8 mouse cellular contexts compared by ENCODE assay signal in the genomic region with DNA sequence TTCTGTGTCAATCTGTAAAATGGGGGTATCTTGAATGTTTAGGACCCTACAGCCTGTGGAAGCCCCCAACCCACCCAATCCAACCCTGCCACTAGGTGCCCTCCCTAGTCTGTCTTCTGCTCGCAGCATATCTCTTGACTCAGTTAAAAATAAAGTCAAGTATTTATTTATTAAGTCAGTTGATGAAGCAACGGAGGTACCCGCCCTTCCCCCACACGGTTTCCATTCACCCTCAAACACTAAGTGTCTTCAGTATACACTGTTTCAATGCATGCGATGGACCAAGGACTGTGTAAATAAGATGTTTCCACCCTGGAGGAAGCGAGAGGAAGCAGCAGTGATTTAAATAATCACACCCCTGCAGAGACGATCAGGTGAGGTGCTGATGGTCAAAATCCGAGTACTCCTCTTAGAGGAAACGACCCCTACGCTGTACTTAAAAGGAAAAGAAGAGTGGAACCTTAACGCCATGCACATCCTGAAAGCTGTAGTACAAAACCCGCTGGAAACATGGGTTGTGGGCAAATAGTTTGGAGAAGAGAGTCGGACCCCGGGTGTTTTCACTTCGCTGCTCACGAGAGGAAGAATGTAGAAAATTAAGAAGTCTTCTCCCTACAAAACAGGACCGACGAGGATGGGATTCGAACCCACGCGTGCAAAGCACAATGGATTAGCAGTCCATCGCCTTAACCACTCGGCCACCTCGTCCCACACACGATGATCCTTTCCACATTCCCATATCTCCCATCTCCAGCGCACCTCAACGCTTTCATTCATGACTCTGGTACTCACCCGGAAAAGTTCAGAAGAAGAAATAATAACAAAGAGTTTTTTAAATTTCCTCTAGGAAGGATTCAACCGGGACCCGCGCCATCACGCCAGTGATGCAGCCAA. TPM values are rescaled to one million over a fixed set of nuclear protein-coding genes. Genes with fewer than 3 reads are reported as not detected.
DNase-seq lines count a peak whose midpoint lies in the region; ATAC-seq and TF ChIP-seq lines count a peak whose summit lies in the region.

No protein-coding gene starts in this region.

- peak; percentile 78 for DNase-seq in 3134 (ENCODE audit: extremely low read depth, insufficient read length, low spot score)
- DNase-seq in adrenal gland, postnatal 10 days, result peak; percentile 84
- peak; percentile 90 for DNase-seq in embryonic facial prominence, embryonic 11.5 days (ENCODE audit: low spot score)
- DNase-seq in heart, adult 9 months (ENCODE audit: low spot score in 2 of 2), result peak; percentile 63 to 82
- peak; percentile 51 for DNase-seq in liver, adult 2 months (ENCODE audit: extremely low read depth, low read depth, low spot score)
- peak; percentile 87 for DNase-seq in neural tube, embryonic 11.5 days (ENCODE audit: low spot score)
- DNase-seq in telencephalon, adult 2 months (ENCODE audit: low read depth, low spot score), result peak; percentile 77

- peak; percentile 33; the same call in 1 of the 2 replicates for ATAC-seq in embryonic facial prominence, embryonic 11.5 days (replicated peaks; ENCODE audit: insufficient number of reproducible peaks, low FRiP score, low TSS enrichment, low read depth)
- peak; percentile 44; the same call in 1 of the 2 replicates for ATAC-seq in kidney, embryonic 15.5 days (replicated peaks; ENCODE audit: low FRiP score)
- peak; percentile 41 for ATAC-seq in neural tube, embryonic 11.5 days (ENCODE audit: insufficient read depth, low FRiP score, low TSS enrichment)

- H3K79me2 ChIP-seq in liver, adult 2 months (ENCODE audit: control insufficient read depth, insufficient read depth, low read length), result peaks cover 9% of the 10 kb centered on the region; the same call in 1 of the 2 replicates

- no peaks in the 10 kb centered on the region for H3K27me3 ChIP-seq in embryonic facial prominence, embryonic 11.5 days (ENCODE audit: control insufficient read depth, insufficient read depth, low read length)
- H3K27me3 ChIP-seq in kidney, embryonic 15.5 days, result no peaks in the 10 kb centered on the region
- no peaks in the 10 kb centered on the region for H3K27me3 ChIP-seq in liver, adult 2 months (ENCODE audit: control insufficient read depth, insufficient read depth, low read length)
- no peaks in the 10 kb centered on the region for H3K27me3 ChIP-seq in neural tube, embryonic 11.5 days (ENCODE audit: control insufficient read depth, insufficient read depth, low read length)

- peak overlapping the region; percentile 83 for H3K9ac ChIP-seq in embryonic facial prominence, embryonic 11.5 days (replicated peaks; ENCODE audit: low read length)
- peak overlapping the region; percentile 84 for H3K9ac ChIP-seq in kidney, embryonic 15.5 days
- H3K9ac ChIP-seq in liver, adult 2 months (ENCODE audit: low read depth, low read length), result peak overlapping the region; percentile 19; the same call in 1 of the 2 replicates
- H3K9ac ChIP-seq in neural tube, embryonic 11.5 days (ENCODE audit: low read length), result peak overlapping the region; percentile 86

- TF ChIP-seq POLR2A in liver, adult 2 months (IDR thresholded peaks at IDR 0.05; ENCODE audit: extremely low read depth, insufficient read depth, low read length), result no peak

- H3K4me2 ChIP-seq in embryonic facial prominence, embryonic 11.5 days (ENCODE audit: low read depth, low read length), result peak overlapping the region; percentile 98
- H3K4me2 ChIP-seq in kidney, embryonic 15.5 days, result peak overlapping the region; percentile 88
- peak overlapping the region; percentile 98 for H3K4me2 ChIP-seq in neural tube, embryonic 11.5 days (ENCODE audit: low read depth)

- H3K4me3 ChIP-seq in embryonic facial prominence, embryonic 11.5 days (ENCODE audit: low read depth, low read length), result peak overlapping the region; percentile 72
- H3K4me3 ChIP-seq in kidney, embryonic 15.5 days (replicated peaks), result peak overlapping the region; percentile 94
- peak overlapping the region; percentile 85 for H3K4me3 ChIP-seq in liver, adult 2 months (ENCODE audit: insufficient read depth, low read depth, low read length)
- peak overlapping the region; percentile 85 for H3K4me3 ChIP-seq in neural tube, embryonic 11.5 days (ENCODE audit: low read depth, low read length)

- no peaks in the 10 kb centered on the region for H3K9me3 ChIP-seq in embryonic facial prominence, embryonic 11.5 days (replicated peaks; ENCODE audit: control insufficient read depth, low read length)
- no peaks in the 10 kb centered on the region for H3K9me3 ChIP-seq in kidney, embryonic 15.5 days (replicated peaks)
- no peaks in the 10 kb centered on the region for H3K9me3 ChIP-seq in neural tube, embryonic 11.5 days (ENCODE audit: control insufficient read depth, low read length)

- peak overlapping the region; percentile 76 for H3K27ac ChIP-seq in embryonic facial prominence, embryonic 11.5 days (replicated peaks; ENCODE audit: low read depth, low read length)
- peak overlapping the region; percentile 86 for H3K27ac ChIP-seq in kidney, embryonic 15.5 days
- H3K27ac ChIP-seq in liver, adult 2 months (replicated peaks; ENCODE audit: insufficient read depth, low read depth, low read length), result no peak overlapping the region
- peak overlapping the region; percentile 66 for H3K27ac ChIP-seq in neural tube, embryonic 11.5 days (ENCODE audit: low read depth, low read length)

- H3K4me1 ChIP-seq in embryonic facial prominence, embryonic 11.5 days (ENCODE audit: control insufficient read depth, insufficient read depth, low read length), result peaks cover 6% of the 10 kb centered on the region
- peaks cover 34% of the 10 kb centered on the region for H3K4me1 ChIP-seq in kidney, embryonic 15.5 days
- peaks cover 13% of the 10 kb centered on the region for H3K4me1 ChIP-seq in liver, adult 2 months (ENCODE audit: control insufficient read depth, insufficient read depth, low read length)
- peaks cover 25% of the 10 kb centered on the region for H3K4me1 ChIP-seq in neural tube, embryonic 11.5 days (ENCODE audit: control insufficient read depth, insufficient read depth, low read length)

- 6% methylated on average over 32 of the region's 32 CpGs for WGBS in embryonic facial prominence, embryonic 11.5 days
- 6% methylated on average over 32 of the region's 32 CpGs for WGBS in kidney, embryonic 15.5 days
- 3% methylated on average over 32 of the region's 32 CpGs for WGBS in liver, adult 2 months
- 7% methylated on average over 32 of the region's 32 CpGs for WGBS in neural tube, embryonic 11.5 days

- no peak for TF ChIP-seq CTCF in liver, adult 2 months (IDR thresholded peaks at IDR 0.05; ENCODE audit: low read depth, low read length)

- H3K36me3 ChIP-seq in embryonic facial prominence, embryonic 11.5 days (replicated peaks; ENCODE audit: control insufficient read depth, insufficient read depth, low read depth, low read length), result no peaks in the 10 kb centered on the region
- H3K36me3 ChIP-seq in kidney, embryonic 15.5 days, result peaks cover 3% of the 10 kb centered on the region; the same call in 1 of the 2 replicates
- H3K36me3 ChIP-seq in liver, adult 2 months (ENCODE audit: control insufficient read depth, insufficient read depth, low read length), result no peaks in the 10 kb centered on the region
- H3K36me3 ChIP-seq in neural tube, embryonic 11.5 days (ENCODE audit: control insufficient read depth, insufficient read depth, low read length), result no peaks in the 10 kb centered on the region

RNA-seq across cellular contexts. Expression of a gene that starts 0.7 kb away (rescaled TPM):
- 10 to 100 TPM; 28.7 to 35.7 TPM for total RNA-seq in adrenal gland, postnatal 10 days (2021)
- 38.5 and 40.8 TPM in 2 replicates for polyA plus RNA-seq in embryonic facial prominence, embryonic 11.5 days (2014; fragmentation: Nextera tagmentation; extraction: Ambion mirVana)
- polyA plus RNA-seq in kidney, embryonic 15.5 days (2015; fragmentation: Nextera tagmentation; extraction: Ambion mirVana), result 51.0 and 51.7 TPM in 2 replicates
- total RNA-seq in liver, adult 2 months (2014; rRNA removed), result 11.8 and 13.2 TPM in 2 replicates
- polyA plus RNA-seq in liver, adult 2 months (2012; rRNA removed), result 20.1 and 20.4 TPM in 2 replicates
- polyA plus RNA-seq in neural tube, embryonic 11.5 days (2014; fragmentation: Nextera tagmentation; extraction: Ambion mirVana), result 37.9 and 39.8 TPM in 2 replicates

RNA-seq across cellular contexts. Expression of a gene that starts 0.8 kb away (rescaled TPM):
- total RNA-seq in adrenal gland, postnatal 10 days (2021), result 1 to 10 TPM; 1.8 to 2.8 TPM
- polyA plus RNA-seq in embryonic facial prominence, embryonic 11.5 days (2014; fragmentation: Nextera tagmentation; extraction: Ambion mirVana), result 0.96 and 1.6 TPM in 2 replicates
- polyA plus RNA-seq in kidney, embryonic 15.5 days (2015; fragmentation: Nextera tagmentation; extraction: Ambion mirVana), result 2.1 and 2.3 TPM in 2 replicates
- total RNA-seq in liver, adult 2 months (2014; rRNA removed), result 2.1 and 3.7 TPM in 2 replicates
- polyA plus RNA-seq in liver, adult 2 months (2012; rRNA removed), result 0.07 and 0.09 TPM in 2 replicates
- 1.2 and 2.8 TPM in 2 replicates for polyA plus RNA-seq in neural tube, embryonic 11.5 days (2014; fragmentation: Nextera tagmentation; extraction: Ambion mirVana)

RNA-seq across cellular contexts. Expression of a gene that starts 3.2 kb away (rescaled TPM):
- 10 to 100 TPM; 22.1 to 25.4 TPM for total RNA-seq in adrenal gland, postnatal 10 days (2021)
- polyA plus RNA-seq in embryonic facial prominence, embryonic 11.5 days (2014; fragmentation: Nextera tagmentation; extraction: Ambion mirVana), result 47.5 and 47.9 TPM in 2 replicates
- 44.0 and 51.6 TPM in 2 replicates for polyA plus RNA-seq in kidney, embryonic 15.5 days (2015; fragmentation: Nextera tagmentation; extraction: Ambion mirVana)
- 13.2 and 13.8 TPM in 2 replicates for total RNA-seq in liver, adult 2 months (2014; rRNA removed)
- polyA plus RNA-seq in liver, adult 2 months (2012; rRNA removed), result 22.6 TPM in 2 replicates
- polyA plus RNA-seq in neural tube, embryonic 11.5 days (2014; fragmentation: Nextera tagmentation; extraction: Ambion mirVana), result 65.5 and 78.9 TPM in 2 replicates

RNA-seq across cellular contexts. Expression of a gene that starts 12.4 kb away (rescaled TPM):
- total RNA-seq in adrenal gland, postnatal 10 days (2021), result 1 to 10 TPM; 1.7 to 3.7 TPM
- polyA plus RNA-seq in embryonic facial prominence, embryonic 11.5 days (2014; fragmentation: Nextera tagmentation; extraction: Ambion mirVana), result 0.99 and 1.2 TPM in 2 replicates
- 3.0 and 4.2 TPM in 2 replicates for polyA plus RNA-seq in kidney, embryonic 15.5 days (2015; fragmentation: Nextera tagmentation; extraction: Ambion mirVana)
- 0.09 and 0.20 TPM in 2 replicates for total RNA-seq in liver, adult 2 months (2014; rRNA removed)
- polyA plus RNA-seq in liver, adult 2 months (2012; rRNA removed), result 0.40 and 0.78 TPM in 2 replicates
- polyA plus RNA-seq in neural tube, embryonic 11.5 days (2014; fragmentation: Nextera tagmentation; extraction: Ambion mirVana), result 1.1 and 2.3 TPM in 2 replicates

RNA-seq across cellular contexts. Expression of a gene that starts 14.3 kb away (rescaled TPM):
- 1 to 10 TPM; 3.2 to 5.1 TPM for total RNA-seq in adrenal gland, postnatal 10 days (2021)
- 3.9 and 4.4 TPM in 2 replicates for polyA plus RNA-seq in embryonic facial prominence, embryonic 11.5 days (2014; fragmentation: Nextera tagmentation; extraction: Ambion mirVana)
- polyA plus RNA-seq in kidney, embryonic 15.5 days (2015; fragmentation: Nextera tagmentation; extraction: Ambion mirVana), result 6.0 and 7.0 TPM in 2 replicates
- 0.28 and 0.34 TPM in 2 replicates for total RNA-seq in liver, adult 2 months (2014; rRNA removed)
- 1.7 and 2.3 TPM in 2 replicates for polyA plus RNA-seq in liver, adult 2 months (2012; rRNA removed)
- polyA plus RNA-seq in neural tube, embryonic 11.5 days (2014; fragmentation: Nextera tagmentation; extraction: Ambion mirVana), result 3.9 and 6.2 TPM in 2 replicates

Comparison
In these comparisons a context has a peak if more than half of its experiments do, and no peak if none do; other contexts are left out.
1. H3K9ac ChIP-seq: peak in every context shown above with its lines; median percentile 86 in neural tube, embryonic 11.5 days; 84 in kidney, embryonic 15.5 days; 83 in embryonic facial prominence, embryonic 11.5 days; 19 in liver, adult 2 months.